Mouse (Mus musculus) kidney, postnatal 14 days (tissue): ENCODE results near the gene Zfp454.

Experiments used
- DNase-seq: peaks from one replicate; pipeline ENCODE4 v3.0.0; 2022; ENCODE audit warnings: mixed read lengths

Gene Zfp454

DNA sequence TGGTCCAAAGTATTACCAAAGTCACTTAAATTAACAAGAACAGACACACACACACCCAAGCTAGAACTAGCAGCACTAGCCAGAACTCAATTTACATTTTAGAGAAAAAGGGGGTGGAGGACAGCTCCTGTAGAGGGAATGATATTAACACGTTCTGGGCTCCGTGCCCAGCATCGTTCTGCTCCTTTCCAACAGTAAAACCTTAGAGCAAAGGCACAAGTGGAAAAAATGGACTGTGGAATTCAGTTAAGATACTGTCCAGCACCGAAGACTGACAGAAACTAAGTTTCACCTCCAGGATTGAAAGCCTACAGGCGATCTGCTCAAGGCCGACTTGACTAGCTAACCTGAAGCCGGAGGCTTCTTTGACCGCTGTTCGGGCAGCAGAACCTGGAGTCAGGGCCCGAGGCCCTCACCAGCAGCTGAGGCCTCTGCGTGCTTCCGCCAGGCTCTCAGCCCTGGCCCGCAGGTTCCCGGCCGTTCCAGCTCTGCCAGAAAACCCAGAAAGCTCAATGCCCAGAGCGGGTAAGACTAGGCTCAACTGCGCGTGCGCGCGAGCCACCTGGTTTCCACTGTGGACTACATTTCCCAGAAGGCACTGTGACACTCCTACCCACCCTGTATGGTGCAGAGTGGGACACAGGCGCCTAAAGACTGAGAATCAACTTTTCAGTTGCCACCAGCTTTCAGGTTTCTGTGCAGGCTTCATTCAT is 46.3 kb downstream of the Zfp454 start, which contains the start of gene Zfp879:
Zfp879 (minus strand) TSS at position 530 of the 713 bp plus-strand sequence.
- DNase-seq: peak; percentile 96

DNA sequence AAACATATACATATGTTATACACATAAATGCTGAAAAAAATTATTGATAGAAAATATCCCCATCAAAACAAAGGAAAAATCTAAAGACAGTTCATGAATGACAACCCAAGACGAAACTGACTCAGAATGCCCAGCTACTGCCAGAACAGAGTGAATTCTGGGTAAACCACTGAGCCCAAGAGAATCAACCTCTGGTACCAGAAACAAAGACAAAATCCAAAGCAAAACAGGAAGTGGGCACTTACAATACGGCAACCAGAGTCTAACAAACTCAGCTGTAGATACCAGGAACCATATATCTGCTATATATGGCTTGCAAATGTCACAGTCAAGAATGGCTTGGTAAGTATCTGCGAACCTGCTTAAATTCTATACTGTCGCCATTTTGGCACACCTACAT is 51.7 kb downstream of the Zfp454 start:
- DNase-seq: no peak

DNA sequence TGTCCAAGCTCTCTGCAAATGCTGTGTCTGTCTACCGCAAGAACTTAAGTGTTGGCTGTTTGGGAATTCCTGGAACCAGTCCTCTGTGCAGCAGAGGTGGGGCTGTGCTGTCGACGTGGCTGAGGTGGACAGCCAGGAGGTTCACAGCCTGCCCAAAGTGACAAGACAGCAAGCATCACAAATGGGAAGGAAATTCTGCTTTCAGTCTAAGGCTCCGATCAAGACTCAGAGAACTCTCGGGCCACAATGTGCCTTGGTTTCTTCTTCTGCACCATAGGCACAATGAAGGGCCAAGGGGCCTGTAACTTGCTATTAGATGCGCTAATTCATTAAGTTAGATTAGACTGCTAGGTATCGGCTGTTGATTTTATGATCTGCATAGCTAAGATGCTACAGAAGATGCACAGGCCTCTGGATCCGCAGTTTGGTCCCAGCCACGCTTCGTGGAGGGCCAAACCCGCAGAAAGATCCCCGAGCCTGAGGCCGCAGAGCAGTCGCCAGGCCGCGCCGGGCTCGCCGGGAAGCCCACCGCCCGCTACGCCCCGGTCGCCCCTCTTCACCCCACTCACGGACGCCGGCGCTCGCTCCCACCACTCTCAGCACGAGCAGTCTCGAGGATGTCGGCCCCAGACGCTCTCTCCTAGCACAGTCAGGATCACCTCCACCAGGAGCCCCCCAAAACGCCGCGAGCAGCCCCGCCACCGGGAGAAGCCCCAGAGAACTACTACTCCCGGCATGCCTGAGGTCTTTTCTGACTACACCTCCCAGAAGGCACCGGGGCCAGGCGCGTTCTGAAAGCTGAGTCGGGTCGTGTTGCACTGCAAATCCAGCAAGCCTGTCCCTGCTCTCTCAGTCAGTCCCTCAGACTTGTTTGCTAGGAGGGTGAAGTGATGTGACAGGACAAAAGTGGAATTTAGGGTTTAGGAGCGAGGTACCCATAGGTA is 60.2 kb downstream of the Zfp454 start, which contains the start of gene Zfp354c:
Zfp354c (minus strand) TSS at position 715 of the 944 bp plus-strand sequence.
- DNase-seq: peak; percentile 88

DNA sequence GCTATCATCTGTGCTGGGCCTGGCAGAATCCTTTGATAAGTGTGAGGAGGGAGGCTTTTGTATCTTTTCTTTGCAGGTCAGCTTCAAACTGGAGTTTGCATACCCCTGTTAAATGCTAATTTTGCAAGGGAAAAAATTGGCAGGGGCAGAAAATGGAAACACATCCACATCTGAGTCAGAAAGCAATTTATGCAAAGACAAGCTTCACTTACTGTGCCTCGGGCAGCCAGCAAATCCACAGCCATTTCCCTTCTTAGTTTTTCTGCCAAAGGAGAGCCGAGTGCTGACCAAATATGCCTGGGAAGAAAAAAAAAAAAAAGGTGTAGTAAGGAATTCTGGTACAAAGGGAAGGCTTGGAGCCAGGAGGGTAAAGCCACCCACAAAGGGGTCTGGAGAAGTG is 61.2 kb downstream of the Zfp454 start:
- DNase-seq: peak; percentile 18
